In genomic region chr15:77800511-77800910, GRCm38 (mm10) we compare ENCODE assay signal across 8 mouse cellular contexts. TPM values are rescaled to one million over a fixed set of nuclear protein-coding genes. Genes with fewer than 3 reads are reported as not detected.
A peak's percentile ranks its signal among the peaks of the same experiment; 100 is the strongest.
DNase-seq lines count a peak whose midpoint lies in the region; ATAC-seq and TF ChIP-seq lines count a peak whose summit lies in the region.

No protein-coding gene starts in this region.

- no peaks in the 10 kb centered on the region for H3K9me3 ChIP-seq in embryonic facial prominence, embryonic 10.5 days
- no peaks in the 10 kb centered on the region for H3K9me3 ChIP-seq in hindbrain, embryonic 12.5 days (replicated peaks)
- H3K9me3 ChIP-seq in limb, embryonic 14.5 days (ENCODE audit: control insufficient read depth, low read length), result no peaks in the 10 kb centered on the region

- no peak for TF ChIP-seq CTCF in left cerebral cortex, adult 2 months (IDR thresholded peaks at IDR 0.05)

- no peak for ATAC-seq in hindbrain, embryonic 12.5 days (ENCODE audit: low FRiP score)
- ATAC-seq in limb, embryonic 14.5 days (ENCODE audit: low FRiP score, low read depth), result no peak

- no peak overlapping the region for H3K4me3 ChIP-seq in left cerebral cortex, adult 2 months
- 0 out of 2 replicates have a peak overlapping the region, but pooled peaks have one; percentile 2 for H3K4me3 ChIP-seq in embryonic facial prominence, embryonic 10.5 days
- H3K4me3 ChIP-seq in hindbrain, embryonic 12.5 days, result no peak overlapping the region
- no peak overlapping the region for H3K4me3 ChIP-seq in limb, embryonic 14.5 days (replicated peaks; ENCODE audit: low read length)

- peaks cover 78% of the 10 kb centered on the region for H3K36me3 ChIP-seq in embryonic facial prominence, embryonic 10.5 days (replicated peaks)
- peaks cover 22% of the 10 kb centered on the region; the same call in 1 of the 2 replicates for H3K36me3 ChIP-seq in hindbrain, embryonic 12.5 days
- H3K36me3 ChIP-seq in limb, embryonic 14.5 days (ENCODE audit: control insufficient read depth, insufficient read depth, low read length), result peaks cover 50% of the 10 kb centered on the region

- no peak for TF ChIP-seq POLR2A in limb, embryonic 14.5 days (IDR thresholded peaks at IDR 0.05; ENCODE audit: borderline replicate concordance, extremely low read depth, insufficient read depth, insufficient read length)

- H3K4me1 ChIP-seq in embryonic facial prominence, embryonic 10.5 days, result peaks cover 76% of the 10 kb centered on the region
- peaks cover 28% of the 10 kb centered on the region for H3K4me1 ChIP-seq in hindbrain, embryonic 12.5 days
- peaks cover 46% of the 10 kb centered on the region for H3K4me1 ChIP-seq in limb, embryonic 14.5 days (ENCODE audit: control insufficient read depth, insufficient read depth, low read length)

- no peak overlapping the region for H3K9ac ChIP-seq in hindbrain, embryonic 12.5 days
- H3K9ac ChIP-seq in limb, embryonic 14.5 days (ENCODE audit: low read depth, low read length, severe bottlenecking), result no peak overlapping the region

- H3K27me3 ChIP-seq in embryonic facial prominence, embryonic 10.5 days (replicated peaks; ENCODE audit: low read depth, poor library complexity, severe bottlenecking), result no peaks in the 10 kb centered on the region
- no peaks in the 10 kb centered on the region for H3K27me3 ChIP-seq in hindbrain, embryonic 12.5 days
- no peaks in the 10 kb centered on the region for H3K27me3 ChIP-seq in limb, embryonic 14.5 days (ENCODE audit: control insufficient read depth, insufficient read depth, low read length)

- H3K4me2 ChIP-seq in hindbrain, embryonic 12.5 days (replicated peaks), result no peak overlapping the region
- no peak overlapping the region for H3K4me2 ChIP-seq in limb, embryonic 14.5 days (replicated peaks; ENCODE audit: low read depth, low read length, severe bottlenecking)

- peak in 1 of 2 experiments; percentile 42 for DNase-seq in left cerebral cortex, adult 2 months (ENCODE audit: extremely low spot score in 1 of 2, low spot score in 2 of 2)
- DNase-seq in left cerebral cortex, postnatal 4 days, result no peak
- peak; percentile 54 for DNase-seq in MEL-GATA-1-ER (ENCODE audit: extremely low read depth, low read depth)
- DNase-seq in embryonic facial prominence, embryonic 10.5 days (ENCODE audit: low spot score), result no peak
- peak; percentile 24 for DNase-seq in limb, embryonic 14.5 days (ENCODE audit: low spot score)
- DNase-seq in natural killer cell, adult 2 months (ENCODE audit: low spot score in 2 of 2), result peak; percentile 86 to 88
- DNase-seq in retina, embryonic 14.5 days (ENCODE audit: low spot score), result no peak

- peak overlapping the region; percentile 74 for H3K27ac ChIP-seq in left cerebral cortex, adult 2 months
- H3K27ac ChIP-seq in embryonic facial prominence, embryonic 10.5 days (replicated peaks), result peak overlapping the region; percentile 86
- peak overlapping the region; percentile 40; the same call in 1 of the 2 replicates for H3K27ac ChIP-seq in hindbrain, embryonic 12.5 days
- peak overlapping the region; percentile 50 for H3K27ac ChIP-seq in limb, embryonic 14.5 days (replicated peaks; ENCODE audit: low read depth, low read length)

- intact Hi-C loops in left cerebral cortex, adult 2 months (cut with DNase I), result loop anchor here (5.0 kb wide), 1 partner anchor 42 kb away; the partner anchor contains the start of gene Myh9
- intact Hi-C loops in left cerebral cortex, postnatal 4 days (cut with DNase I), result no loop called here

RNA-seq across cellular contexts. Expression of gene Myh9, which starts 41.5 kb away (rescaled TPM):
- total RNA-seq in left cerebral cortex, adult 2 months (2021), result 10 to 100 TPM; 81.2 to 91.4 TPM
- 10 to 100 TPM; 59.5 to 63.4 TPM for total RNA-seq in left cerebral cortex, postnatal 4 days (2021)
- polyA plus RNA-seq in embryonic facial prominence, embryonic 10.5 days (2016; fragmentation: Nextera tagmentation; extraction: Ambion mirVana), result 45.7 and 46.9 TPM in 2 replicates
- 32.0 and 33.5 TPM in 2 replicates for polyA plus RNA-seq in hindbrain, embryonic 12.5 days (2016; fragmentation: Nextera tagmentation; extraction: Ambion mirVana)
- polyA plus RNA-seq in limb, embryonic 14.5 days (2012; rRNA removed), result 38.7 and 46.7 TPM in 2 replicates
- 53.2 and 54.6 TPM in 2 replicates for polyA plus RNA-seq in limb, embryonic 14.5 days (2014; fragmentation: Nextera tagmentation; extraction: Ambion mirVana)

RNA-seq across cellular contexts. Expression of gene Apol8, which starts 43.7 kb away (rescaled TPM):
- total RNA-seq in left cerebral cortex, adult 2 months (2021), result 1 to 10 TPM; 5.1 to 5.8 TPM
- under 1 TPM; 0.48 to 0.97 TPM for total RNA-seq in left cerebral cortex, postnatal 4 days (2021)
- 0.14 and 0.32 TPM in 2 replicates for polyA plus RNA-seq in embryonic facial prominence, embryonic 10.5 days (2016; fragmentation: Nextera tagmentation; extraction: Ambion mirVana)
- polyA plus RNA-seq in hindbrain, embryonic 12.5 days (2016; fragmentation: Nextera tagmentation; extraction: Ambion mirVana), result 0.22 and 0.47 TPM in 2 replicates
- 0.14 and 0.19 TPM in 2 replicates for polyA plus RNA-seq in limb, embryonic 14.5 days (2012; rRNA removed)
- not detected in 2 replicates for polyA plus RNA-seq in limb, embryonic 14.5 days (2014; fragmentation: Nextera tagmentation; extraction: Ambion mirVana)

Comparison
In these comparisons a context has a peak if more than half of its experiments do, and no peak if none do; other contexts are left out.
1. DNase-seq: peak in MEL-GATA-1-ER (single experiment), limb, embryonic 14.5 days (single experiment) and natural killer cell, adult 2 months (2 of 2); none in left cerebral cortex, postnatal 4 days (single experiment), embryonic facial prominence, embryonic 10.5 days (single experiment) and retina, embryonic 14.5 days (single experiment).
2. Peak in every context shown above with its lines, with median percentiles within 50 percentile points of each other: H3K27ac ChIP-seq.